Mouse (Mus musculus) liver, embryonic 13.5 days (tissue): ENCODE measurements around the gene Pcbd2. TPM values are rescaled to one million over a fixed set of nuclear protein-coding genes. Genes with fewer than 3 reads are reported as not detected.

Experiments used
- ATAC-seq: fragments of 200-750 bp; cut with Nextera tagmentation; 2 replicates; pipeline ENCODE4 v1.8.0; 2017; ENCODE audit warnings: low read depth, mild to moderate bottlenecking, moderate number of reproducible peaks, moderate library complexity
- DNase-seq: peaks from one replicate; pipeline ENCODE4 v3.0.0; 2022
- H3K27ac ChIP-seq: fragments of 300-500 bp; sonication (generic); 2 replicates; pipeline ENCODE4 v1.5.1; 2015; ENCODE audit warnings: moderate library complexity, mild to moderate bottlenecking, inconsistent platforms
- H3K27me3 ChIP-seq: fragments of 300-500 bp; sonication (generic); 2 replicates; pipeline ENCODE4 v1.6.1; 2015; ENCODE audit warnings: mild to moderate bottlenecking, inconsistent platforms
- H3K36me3 ChIP-seq: fragments of 300-500 bp; sonication (generic); 2 replicates; pipeline ENCODE4 v1.6.1; 2015; ENCODE audit warnings: mild to moderate bottlenecking, inconsistent platforms
- H3K4me1 ChIP-seq: fragments of 300-500 bp; sonication (generic); replicated peaks from 2 replicates; pipeline ENCODE4 v1.6.1; 2015; ENCODE audit warnings: inconsistent platforms
- H3K4me2 ChIP-seq: fragments of 300-500 bp; sonication (generic); 2 replicates; pipeline ENCODE4 v1.6.1; 2015; ENCODE audit warnings: inconsistent platforms, mild to moderate bottlenecking, moderate library complexity
- H3K4me3 ChIP-seq: fragments of 300-500 bp; sonication (generic); replicated peaks from 2 replicates; pipeline ENCODE4 v1.5.1; 2015; ENCODE audit warnings: mild to moderate bottlenecking, inconsistent platforms
- H3K9ac ChIP-seq: fragments of 300-500 bp; sonication (generic); 2 replicates; pipeline ENCODE4 v1.6.1; 2015; ENCODE audit warnings: mild to moderate bottlenecking, inconsistent platforms
- H3K9me3 ChIP-seq: fragments of 300-500 bp; sonication (generic); replicated peaks from 2 replicates; pipeline ENCODE4 v1.6.1; 2016; ENCODE audit warnings: inconsistent platforms
- WGBS: fragments of 180-500 bp; shearing (Covaris S2); methylation state at CpG from one replicate; pipeline ENCODE4 v1.1.7; 2015; ENCODE audit not compliant: insufficient replicate concordance; 5-methylcytosine and 5-hydroxymethylcytosine counted together
- polyA plus RNA-seq: library from polyadenylated mRNA; unstranded; fragments of >200 nt; fragmentation: Nextera tagmentation; extraction: Ambion mirVana; gene quantifications from 2 replicates; pipeline ENCODE4 v1.2.1, GENCODE M21; 2015

Pcbd2 gene
- polyA plus RNA-seq, 1 experiment from 2014 or later = 40.9 TPM

- H3K27ac ChIP-seq = no peak overlapping the region
- 0 out of 2 replicates have a peak, but pooled peaks cover 3% of the 10 kb centered on the region for H3K9me3 ChIP-seq
- H3K4me3 ChIP-seq = no peak overlapping the region
- 78% methylated on average over 8 of the region's 8 CpGs for WGBS
- no peak for ATAC-seq
- no peaks in the 10 kb centered on the region for H3K36me3 ChIP-seq
- no peak overlapping the region for H3K4me2 ChIP-seq
- H3K4me1 ChIP-seq = no peaks in the 10 kb centered on the region
- no peak overlapping the region for H3K9ac ChIP-seq
- no peak for DNase-seq
- H3K27me3 ChIP-seq = no peaks in the 10 kb centered on the region
Measured at GRCm38 (mm10) chr13:55742306-55742705, 15.1 kb downstream of the Pcbd2 start.

- ATAC-seq = no peak
- Histone ChIP-seq H3K4me2 (no peak overlapping the region), H3K9me3 (no peaks in the 10 kb centered on the region), H3K27ac (no peak overlapping the region), H3K4me1 (0 out of 2 replicates have a peak, but pooled peaks cover 6% of the 10 kb centered on the region), H3K4me3 (no peak overlapping the region), H3K27me3 (no peaks in the 10 kb centered on the region), H3K9ac (no peak overlapping the region), H3K36me3 (no peaks in the 10 kb centered on the region)
- 63% methylated on average over 13 of the region's 13 CpGs for WGBS
- DNase-seq = no peak
Measured at GRCm38 (mm10) chr13:55754380-55754779, 27.2 kb downstream of the Pcbd2 start.

GRCm38 (mm10) chr13:55756789-55757188 lies 29.6 kb downstream of the Pcbd2 start:
- WGBS = 42% methylated on average over 8 of the region's 8 CpGs
- DNase-seq = no peak
- no peak overlapping the region for H3K27ac ChIP-seq

GRCm38 (mm10) chr13:55757645-55758044 lies 30.5 kb downstream of the Pcbd2 start:
- 87% methylated on average over 6 of the region's 6 CpGs for WGBS

More at GRCm38 (mm10) chr13:55756789-55757188, 29.6 kb downstream of the Pcbd2 start:
- ATAC-seq = no peak
- Histone ChIP-seq H3K27me3 (no peaks in the 10 kb centered on the region), H3K4me1 (0 out of 2 replicates have a peak, but pooled peaks cover 6% of the 10 kb centered on the region), H3K36me3 (no peaks in the 10 kb centered on the region), H3K9me3 (no peaks in the 10 kb centered on the region), H3K9ac (no peak overlapping the region), H3K4me3 (no peak overlapping the region), H3K4me2 (no peak overlapping the region)

GRCm38 (mm10) chr13:55760576-55760975 lies 33.4 kb downstream of the Pcbd2 start:
- Histone ChIP-seq H3K9me3 (no peaks in the 10 kb centered on the region), H3K27me3 (no peaks in the 10 kb centered on the region), H3K27ac (no peak overlapping the region), H3K4me3 (no peak overlapping the region), H3K36me3 (no peaks in the 10 kb centered on the region), H3K9ac (no peak overlapping the region), H3K4me1 (0 out of 2 replicates have a peak, but pooled peaks cover 6% of the 10 kb centered on the region), H3K4me2 (no peak overlapping the region)
- WGBS = 61% methylated on average over 10 of the region's 10 CpGs
- ATAC-seq (no peak), DNase-seq (no peak)

More at GRCm38 (mm10) chr13:55757645-55758044, 30.5 kb downstream of the Pcbd2 start:
- no peaks in the 10 kb centered on the region for H3K36me3 ChIP-seq
- no peaks in the 10 kb centered on the region for H3K27me3 ChIP-seq
- 0 out of 2 replicates have a peak, but pooled peaks cover 6% of the 10 kb centered on the region for H3K4me1 ChIP-seq
- H3K9me3 ChIP-seq = no peaks in the 10 kb centered on the region
- no peak overlapping the region for H3K4me2 ChIP-seq
- H3K9ac ChIP-seq = no peak overlapping the region
- ATAC-seq (no peak), DNase-seq (no peak)
- no peak overlapping the region for H3K27ac ChIP-seq
- no peak overlapping the region for H3K4me3 ChIP-seq

GRCm38 (mm10) chr13:55761486-55761885 lies 34.3 kb downstream of the Pcbd2 start:
- no peak for ATAC-seq
- H3K36me3 ChIP-seq = no peaks in the 10 kb centered on the region
- WGBS = 77% methylated on average over 10 of the region's 10 CpGs
- H3K27me3 ChIP-seq = no peaks in the 10 kb centered on the region
- no peak overlapping the region for H3K4me2 ChIP-seq
- H3K9me3 ChIP-seq = no peaks in the 10 kb centered on the region
- H3K9ac ChIP-seq = no peak overlapping the region
- 0 out of 2 replicates have a peak, but pooled peaks cover 6% of the 10 kb centered on the region for H3K4me1 ChIP-seq
- no peak overlapping the region for H3K4me3 ChIP-seq
- no peak overlapping the region for H3K27ac ChIP-seq
- DNase-seq = no peak

- Histone ChIP-seq H3K4me1 (peaks cover 3% of the 10 kb centered on the region; the same call in 1 of the 2 replicates), H3K4me2 (no peak overlapping the region), H3K36me3 (no peaks in the 10 kb centered on the region; the same call in 1 of the 2 replicates), H3K27me3 (no peaks in the 10 kb centered on the region), H3K9ac (no peak overlapping the region), H3K27ac (no peak overlapping the region), H3K4me3 (no peak overlapping the region), H3K9me3 (no peaks in the 10 kb centered on the region)
- WGBS = 78% methylated on average over 7 of the region's 7 CpGs
- DNase-seq (no peak), ATAC-seq (no peak)
Measured at GRCm38 (mm10) chr13:55774352-55774751, 47.2 kb downstream of the Pcbd2 start.

- no peak for ATAC-seq
- Histone ChIP-seq H3K9me3 (no peaks in the 10 kb centered on the region), H3K4me1 (peaks cover 3% of the 10 kb centered on the region; the same call in 1 of the 2 replicates), H3K9ac (no peak overlapping the region), H3K4me2 (no peak overlapping the region), H3K27me3 (no peaks in the 10 kb centered on the region), H3K36me3 (no peaks in the 10 kb centered on the region; the same call in 1 of the 2 replicates), H3K27ac (no peak overlapping the region), H3K4me3 (no peak overlapping the region)
- 55% methylated on average over 11 of the region's 11 CpGs for WGBS
- no peak for DNase-seq
Measured at GRCm38 (mm10) chr13:55775056-55775455, 47.9 kb downstream of the Pcbd2 start.

GRCm38 (mm10) chr13:55784268-55784667 lies 57.1 kb downstream of the Pcbd2 start, which contains the start of gene Catsper3:
Gene Catsper3, plus strand, starts transcription at chr13:55784568.
- Histone ChIP-seq H3K9me3 (no peaks in the 10 kb centered on the region), H3K4me2 (no peak within 1 kb of the TSS), H3K9ac (no peak within 1 kb of the TSS), H3K27ac (no peak within 1 kb of the TSS), H3K27me3 (no peaks in the 10 kb centered on the region), H3K4me1 (no peaks in the 10 kb centered on the region), H3K4me3 (no peak within 1 kb of the TSS), H3K36me3 (no peaks in the 10 kb centered on the region)
- WGBS = 62% methylated on average over 3 of the region's 3 CpGs
- ATAC-seq = no peak
- no peak for DNase-seq

GRCm38 (mm10) chr13:55786120-55786519 lies 59.0 kb downstream of the Pcbd2 start:
- no peak overlapping the region for H3K9ac ChIP-seq

GRCm38 (mm10) chr13:55801246-55801645 lies 74.1 kb downstream of the Pcbd2 start:
- Histone ChIP-seq H3K9ac (no peak overlapping the region), H3K4me3 (no peak overlapping the region), H3K27ac (no peak overlapping the region), H3K36me3 (no peaks in the 10 kb centered on the region), H3K9me3 (no peaks in the 10 kb centered on the region), H3K27me3 (no peaks in the 10 kb centered on the region), H3K4me1 (no peaks in the 10 kb centered on the region), H3K4me2 (no peak overlapping the region)
- ATAC-seq (no peak), DNase-seq (no peak)
- 61% methylated on average over 2 of the region's 2 CpGs for WGBS

More at GRCm38 (mm10) chr13:55786120-55786519, 59.0 kb downstream of the Pcbd2 start:
- Histone ChIP-seq H3K27ac (no peak overlapping the region), H3K27me3 (no peaks in the 10 kb centered on the region), H3K9me3 (no peaks in the 10 kb centered on the region), H3K36me3 (no peaks in the 10 kb centered on the region), H3K4me3 (no peak overlapping the region), H3K4me1 (no peaks in the 10 kb centered on the region), H3K4me2 (no peak overlapping the region)
- no peak for DNase-seq
- no peak for ATAC-seq
- 61% methylated on average over 11 of the region's 11 CpGs for WGBS

- Histone ChIP-seq H3K9ac (no peak overlapping the region), H3K36me3 (no peaks in the 10 kb centered on the region), H3K4me1 (no peaks in the 10 kb centered on the region), H3K9me3 (no peaks in the 10 kb centered on the region), H3K27ac (no peak overlapping the region), H3K4me2 (no peak overlapping the region), H3K27me3 (no peaks in the 10 kb centered on the region), H3K4me3 (no peak overlapping the region)
- WGBS = 52% methylated on average over 1 of the region's 1 CpGs
- ATAC-seq (no peak), DNase-seq (no peak)
Measured at GRCm38 (mm10) chr13:55803973-55804372, 76.8 kb downstream of the Pcbd2 start.
